Mouse (Mus musculus) embryo, embryonic 11.5 days (tissue): ENCODE data around the gene Ms4a4c.
"Not testable (repeated sequence)": the region's sequence is repeated elsewhere in the genome, so short reads cannot be mapped to it uniquely, and the experiment has no call there.

ENCODE experiments used
- DNase-seq: peaks from one replicate; pipeline ENCODE4 v3.0.0-alpha.2; 2012; ENCODE audit warnings: low read depth, low spot score

Gene Ms4a4c

GRCm38 (mm10) chr19:11464795-11465194 is 60.2 kb downstream of the Ms4a4c start:
- not testable (repeated sequence) for DNase-seq

GRCm38 (mm10) chr19:11466471-11466870 is 61.9 kb downstream of the Ms4a4c start:
- no peak for DNase-seq

DNA sequence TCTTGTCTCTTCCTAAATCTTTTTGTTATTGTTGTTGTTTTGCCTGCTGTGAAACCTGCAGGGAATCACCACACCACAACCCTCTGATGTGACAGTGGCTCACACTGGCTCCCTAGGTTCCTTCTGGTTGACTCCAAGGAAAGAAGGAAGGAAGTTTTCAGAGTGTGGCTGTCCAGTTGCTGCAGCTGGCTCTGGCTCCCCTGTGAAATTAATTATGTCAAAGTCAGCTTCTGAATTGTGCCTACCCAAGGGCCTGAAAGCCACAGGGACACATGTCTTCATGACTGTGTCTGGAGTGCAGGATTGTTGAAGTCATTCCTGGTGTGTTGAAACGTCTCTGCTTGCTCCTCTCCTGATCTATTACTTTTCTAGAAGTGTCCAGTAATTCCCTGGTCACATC is 63.8 kb downstream of the Ms4a4c start:
- not testable (repeated sequence) for DNase-seq

GRCm38 (mm10) chr19:11469215-11469614 is 64.6 kb downstream of the Ms4a4c start, which contains the start of gene Ms4a6c:
Ms4a6c (plus strand) TSS chr19:11469366.
- DNase-seq, result not testable (repeated sequence)
